In genomic region chr13:23368583-23369420, GRCm38 (mm10) we compare ENCODE assay signal across 8 mouse cellular contexts. TPM values are rescaled to one million over a fixed set of nuclear protein-coding genes. Genes with fewer than 3 reads are reported as not detected.
A peak's percentile ranks its signal among the peaks of the same experiment; 100 is the strongest.
DNase-seq lines count a peak whose midpoint lies in the region; ATAC-seq lines count a peak whose summit lies in the region.

Zfp322a (minus strand) TSS chr13:23369208.

- 0 out of 2 replicates have a peak, but pooled peaks cover 2% of the 10 kb centered on the region for H3K36me3 ChIP-seq in hindbrain, embryonic 16.5 days (ENCODE audit: control insufficient read depth, insufficient read depth, low read length)
- 0 out of 2 replicates have a peak, but pooled peaks cover 9% of the 10 kb centered on the region for H3K36me3 ChIP-seq in macrophage (ENCODE audit: inconsistent target)

- WGBS in hindbrain, embryonic 16.5 days, result under 1% methylated on average over 53 of the region's 55 CpGs
- 2% methylated on average over 55 of the region's 55 CpGs for WGBS in macrophage (ENCODE audit: missing documents)

- peaks cover 50% of the 10 kb centered on the region for H3K79me2 ChIP-seq in macrophage (ENCODE audit: inconsistent target)

- H3K9me3 ChIP-seq in hindbrain, embryonic 16.5 days (ENCODE audit: control insufficient read depth, low read length), result no peaks in the 10 kb centered on the region

- peak within 1 kb of the TSS; percentile 91 for H3K4me3 ChIP-seq in hindbrain, embryonic 16.5 days (ENCODE audit: low read length)
- peak within 1 kb of the TSS; percentile 70 for H3K4me3 ChIP-seq in macrophage (ENCODE audit: inconsistent target)

- peak within 1 kb of the TSS; percentile 78 for H3K4me2 ChIP-seq in hindbrain, embryonic 16.5 days (ENCODE audit: low read length)

- peak within 1 kb of the TSS; percentile 93 for H3K9ac ChIP-seq in hindbrain, embryonic 16.5 days (ENCODE audit: low read depth, low read length)

- peak; percentile 100 for ATAC-seq in hindbrain, embryonic 16.5 days

- DNase-seq in WW6 (ENCODE audit: low read depth, low spot score), result peak; percentile 93
- DNase-seq in cerebellum, postnatal 4 days (ENCODE audit: low spot score in 2 of 2), result peak; percentile 90 to 93
- DNase-seq in gastrocnemius, adult 18-20 months (ENCODE audit: low spot score), result peak; percentile 95
- peak; percentile 95 to 98 for DNase-seq in left cerebral cortex, adult 18-20 months (ENCODE audit: low spot score in 2 of 2)
- peak; percentile 98 for DNase-seq in right cerebral cortex, adult 18-20 months
- DNase-seq in urinary bladder, postnatal 10 days (ENCODE audit: low spot score), result peak; percentile 84

- H3K27me3 ChIP-seq in hindbrain, embryonic 16.5 days (replicated peaks; ENCODE audit: control insufficient read depth, insufficient read depth, low read length), result no peaks in the 10 kb centered on the region

- H3K4me1 ChIP-seq in hindbrain, embryonic 16.5 days (ENCODE audit: control insufficient read depth, insufficient read depth, low read depth, low read length), result peaks cover 23% of the 10 kb centered on the region

- H3K27ac ChIP-seq in hindbrain, embryonic 16.5 days (ENCODE audit: low read depth, low read length), result peak within 1 kb of the TSS; percentile 97
- H3K27ac ChIP-seq in macrophage, result peak within 1 kb of the TSS; percentile 47

RNA-seq across cellular contexts. Expression of gene Zfp322a, which starts in this region (rescaled TPM):
- total RNA-seq in gastrocnemius, adult 18-20 months (2021), result 10 to 100 TPM in 1 of 2 experiments, 1 to 10 TPM in 1; 9.9 to 11.7 TPM
- polyA plus RNA-seq in hindbrain, embryonic 16.5 days (2015; fragmentation: Nextera tagmentation; extraction: Ambion mirVana), result 46.2 and 48.2 TPM in 2 replicates
- total RNA-seq in left cerebral cortex, adult 18-20 months (2021), result 10 to 100 TPM; 29.5 to 31.7 TPM
- 10 to 100 TPM; 13.6 to 77.7 (median 34.2) TPM for total RNA-seq in macrophage (2018; cell fraction: chromatin; rRNA removed)
- total RNA-seq in macrophage (2018; cell fraction: cytosol; rRNA removed), result 10 to 100 TPM in 17 of 26 experiments, 1 to 10 TPM in 9; 5.5 to 19.9 (median 12.2) TPM
- total RNA-seq in macrophage (2018; cell fraction: nucleus; rRNA removed), result 10 to 100 TPM in 22 of 26 experiments, 1 to 10 TPM in 4; 8.0 to 68.0 (median 19.4) TPM
- 12.3 to 19.9 TPM (median 12.8 TPM) in 3 replicates for polyA plus RNA-seq in macrophage (2018)

Comparison
In these comparisons a context has a peak if more than half of its experiments do, and no peak if none do; other contexts are left out.
1. Peak in every context shown above with its lines: DNase-seq, ATAC-seq, H3K4me3 ChIP-seq and H3K27ac ChIP-seq.